Mouse (Mus musculus) kidney, postnatal 10 days (tissue): Measurements from ENCODE around the gene Cacnb4.
A peak's percentile ranks its signal among the peaks of the same experiment; 100 is the strongest.

ENCODE experiments used
- DNase-seq: peaks from one replicate; pipeline ENCODE4 v3.0.0; 2021; ENCODE audit warnings: mixed read lengths

The Cacnb4 gene

DNA sequence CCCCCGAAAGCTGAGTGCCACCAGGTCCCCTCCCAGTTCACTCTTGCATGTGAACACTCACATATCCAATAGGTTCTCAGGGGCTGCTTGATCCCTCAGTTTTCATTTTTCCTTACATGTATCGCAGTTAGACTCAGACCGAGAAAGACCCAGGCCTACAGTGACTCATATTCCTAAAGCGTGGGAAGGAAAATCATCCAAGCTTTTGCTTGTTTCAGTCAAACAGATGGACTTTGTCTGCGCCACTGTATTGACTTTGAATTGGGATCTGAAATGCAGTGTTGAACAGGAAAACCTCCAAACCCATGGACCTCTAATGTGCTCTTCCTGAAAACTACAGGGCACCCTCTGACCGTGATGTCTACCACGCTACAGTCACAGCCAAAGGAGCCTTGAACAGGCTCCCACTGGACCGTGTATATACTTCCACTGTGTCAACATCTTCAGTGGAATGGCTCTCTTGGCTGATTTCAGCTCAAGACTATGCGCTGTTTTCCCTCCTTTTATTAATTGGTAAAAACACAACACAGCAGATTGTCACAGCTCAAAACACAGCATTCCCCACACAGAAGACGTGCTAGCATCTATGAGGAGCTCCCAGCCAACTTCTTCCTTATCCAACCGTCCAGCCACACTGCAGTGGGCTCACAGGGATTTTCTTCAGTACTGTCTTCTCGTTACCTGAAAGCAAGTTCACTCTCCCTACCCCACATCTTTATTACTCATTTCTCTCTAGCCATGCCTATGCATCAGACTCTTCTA is 215.2 kb downstream of the Cacnb4 start:
- no peak for DNase-seq

DNA sequence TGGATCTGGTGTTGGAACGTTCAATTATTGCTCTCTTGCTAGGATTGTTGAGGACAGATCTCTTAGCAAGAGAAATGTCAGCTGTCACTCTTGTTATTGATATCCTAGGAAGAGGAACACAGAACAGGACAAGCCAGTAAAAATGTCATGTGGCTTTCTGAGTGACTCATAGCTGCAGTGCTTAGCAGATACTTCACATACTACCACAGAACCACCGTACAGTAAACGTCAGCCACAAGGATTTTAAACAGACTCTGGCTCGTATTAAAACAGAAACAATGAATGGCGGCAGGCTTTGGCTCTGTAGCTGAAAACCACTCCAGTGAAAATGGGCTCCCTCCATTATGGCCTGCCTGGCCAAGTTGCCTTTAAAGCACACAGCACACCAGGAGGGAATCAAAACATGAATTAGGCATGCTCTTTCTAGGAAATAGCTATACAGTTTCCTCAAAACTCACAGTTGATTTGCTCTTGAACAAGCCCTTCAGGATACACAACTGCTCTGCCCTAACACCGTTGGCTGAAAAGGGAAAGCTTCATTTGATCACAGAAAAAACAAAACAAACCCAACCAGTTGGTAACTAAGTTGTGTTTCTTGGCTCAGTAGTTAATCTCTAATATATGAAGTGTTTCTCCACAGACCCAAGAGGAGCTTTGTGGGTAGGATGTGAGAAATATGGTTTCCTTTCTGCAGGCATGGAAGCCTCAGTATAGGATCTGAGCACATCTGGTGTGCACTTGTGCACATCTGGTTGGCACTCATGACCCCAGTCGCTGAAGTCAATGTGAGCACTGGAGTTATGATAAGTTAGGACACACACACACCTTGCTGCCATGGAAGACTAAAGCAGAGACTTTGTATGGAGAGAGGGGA is 220.8 kb downstream of the Cacnb4 start:
- no peak for DNase-seq

DNA sequence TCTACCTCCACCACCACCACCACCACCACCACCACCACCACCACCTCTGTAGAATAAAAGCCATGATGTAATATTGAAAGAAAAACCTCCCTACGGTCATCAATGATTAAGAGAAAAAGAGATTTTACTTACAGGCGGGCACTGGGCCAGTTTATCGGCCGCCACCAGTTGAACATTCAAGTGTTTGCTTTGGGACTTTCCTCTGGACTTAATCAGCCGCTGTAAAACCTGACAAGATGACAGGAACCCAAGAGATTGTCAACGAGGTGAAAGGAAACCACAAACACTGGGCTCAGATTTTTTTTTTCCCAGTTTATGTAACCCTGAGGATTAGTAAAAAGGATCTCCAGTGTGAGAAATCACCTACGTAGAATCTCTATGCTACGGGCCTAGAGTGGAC is 226.8 kb downstream of the Cacnb4 start:
- no peak for DNase-seq

DNA sequence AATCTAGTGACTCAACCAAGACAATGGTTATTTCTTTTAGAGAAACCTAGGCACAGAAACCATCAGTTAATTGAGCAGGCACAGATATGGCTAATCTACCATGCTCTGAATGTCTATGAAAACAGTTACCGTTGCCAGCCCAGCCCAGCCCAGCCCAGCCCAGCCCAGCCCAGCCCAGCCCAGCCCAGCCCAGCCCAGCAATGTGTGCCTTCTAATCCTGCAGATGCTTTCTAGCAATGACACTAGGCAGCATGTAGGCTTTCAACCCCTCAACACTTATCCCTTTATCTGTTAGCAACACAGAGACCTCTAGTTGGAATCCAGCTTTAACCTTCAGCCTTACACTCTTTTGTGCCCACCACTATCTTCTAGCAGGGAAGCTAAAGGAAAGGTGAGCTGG is 227.7 kb downstream of the Cacnb4 start:
- DNase-seq, result no peak

DNA sequence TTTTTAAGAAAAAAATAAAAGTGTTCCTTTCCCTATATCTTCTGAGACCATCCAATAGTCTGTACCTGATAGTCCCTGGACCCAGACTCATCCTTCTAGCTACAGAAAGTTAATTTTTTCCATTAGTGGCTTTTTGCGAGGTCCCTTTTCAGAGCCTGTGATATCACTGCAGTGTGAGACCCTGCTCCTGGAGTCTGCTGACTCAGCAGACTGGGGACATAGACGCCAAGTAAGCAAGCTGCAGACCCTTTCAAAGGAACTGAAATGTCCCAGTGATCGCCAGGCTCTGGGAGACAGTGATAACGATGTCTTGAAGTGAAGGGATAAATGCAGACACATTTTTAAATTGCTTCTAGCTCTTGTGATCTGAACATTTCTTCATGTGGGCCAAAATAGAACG is 230.0 kb downstream of the Cacnb4 start:
- DNase-seq, result no peak

DNA sequence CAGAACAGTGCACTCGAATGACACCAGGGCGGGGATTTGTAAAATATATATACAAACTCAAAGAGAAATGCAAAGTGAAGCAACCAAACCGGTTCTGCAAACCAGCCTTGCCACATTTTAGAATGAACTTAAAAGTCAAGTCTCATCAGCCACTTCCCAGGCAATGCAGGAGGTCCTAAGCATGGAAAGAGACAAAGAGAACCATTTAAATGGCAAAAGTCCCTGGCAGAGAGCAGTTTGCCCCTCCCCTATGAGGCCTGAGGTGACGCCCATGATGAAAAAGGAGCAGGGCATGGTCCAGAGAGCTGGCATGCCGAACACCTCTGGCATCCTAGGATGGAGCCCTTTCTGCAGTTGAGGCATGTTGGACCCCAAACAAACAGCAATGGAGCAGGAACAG is 234.5 kb downstream of the Cacnb4 start:
- peak; percentile 8 for DNase-seq

DNA sequence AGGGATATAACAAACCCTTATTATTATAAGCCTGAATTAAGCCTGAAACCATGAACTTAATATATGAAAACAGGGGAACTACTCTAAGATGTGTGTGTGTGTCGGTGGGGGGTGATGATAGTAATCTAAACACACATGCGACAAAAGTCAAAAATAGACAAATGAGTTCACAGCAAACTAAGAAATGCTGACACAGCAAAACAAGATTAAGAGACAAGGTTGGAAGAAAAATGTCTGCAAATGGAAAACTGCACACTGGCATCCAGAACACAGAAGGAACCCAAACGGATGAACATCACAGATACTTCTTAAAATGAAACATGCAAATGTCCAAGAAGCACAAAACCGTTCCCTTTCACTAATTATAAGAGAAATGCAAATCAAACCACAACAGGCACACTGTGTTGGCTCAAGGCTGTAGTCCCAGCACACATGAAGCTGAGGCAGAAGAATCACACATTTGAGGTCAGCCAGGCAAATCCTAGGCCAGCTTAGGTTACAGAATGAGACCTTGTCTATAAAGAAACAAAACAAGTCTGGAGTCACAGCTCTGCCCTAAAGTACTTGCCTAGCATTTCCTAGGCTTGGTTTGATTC is 236.1 kb downstream of the Cacnb4 start:
- DNase-seq, result no peak

DNA sequence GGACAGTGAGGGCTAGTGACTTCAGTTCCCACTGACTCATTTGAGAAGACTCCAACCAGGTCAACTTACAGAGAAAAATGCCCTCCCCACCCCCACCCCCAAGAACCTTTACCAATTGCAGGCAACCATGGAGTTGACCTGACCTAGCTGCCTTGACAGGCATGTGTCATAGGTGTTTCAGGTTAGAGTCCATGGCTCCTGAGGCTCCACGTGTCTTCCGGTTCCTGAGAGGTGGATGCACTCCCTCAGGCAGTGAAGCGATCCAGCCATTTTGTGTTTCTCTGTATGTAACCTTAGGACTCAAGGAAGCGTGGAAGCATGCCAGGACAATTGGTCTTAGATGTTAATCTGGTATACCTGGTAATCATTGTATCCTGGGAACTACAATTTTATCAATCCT is 238.2 kb downstream of the Cacnb4 start:
- DNase-seq, result no peak

DNA sequence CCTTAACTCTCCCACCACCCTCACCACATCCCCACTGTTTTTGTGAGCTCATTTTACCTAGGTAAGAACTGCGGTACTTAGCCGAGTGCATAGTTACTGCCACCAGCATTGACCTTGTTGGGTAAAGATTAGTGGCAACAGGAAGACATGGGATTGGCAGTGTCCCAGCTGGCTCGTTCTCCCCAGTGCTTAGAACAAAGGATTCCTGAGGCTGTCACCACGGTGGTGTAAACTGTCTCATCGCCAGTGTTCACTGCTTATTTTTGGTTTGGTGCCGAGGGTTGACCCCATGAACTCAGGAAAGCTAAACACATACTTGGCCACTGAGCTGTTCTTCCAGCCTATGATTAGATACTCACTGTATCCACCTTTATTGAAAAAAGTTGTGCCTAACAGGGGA is 238.6 kb downstream of the Cacnb4 start:
- peak; percentile 79 for DNase-seq

DNA sequence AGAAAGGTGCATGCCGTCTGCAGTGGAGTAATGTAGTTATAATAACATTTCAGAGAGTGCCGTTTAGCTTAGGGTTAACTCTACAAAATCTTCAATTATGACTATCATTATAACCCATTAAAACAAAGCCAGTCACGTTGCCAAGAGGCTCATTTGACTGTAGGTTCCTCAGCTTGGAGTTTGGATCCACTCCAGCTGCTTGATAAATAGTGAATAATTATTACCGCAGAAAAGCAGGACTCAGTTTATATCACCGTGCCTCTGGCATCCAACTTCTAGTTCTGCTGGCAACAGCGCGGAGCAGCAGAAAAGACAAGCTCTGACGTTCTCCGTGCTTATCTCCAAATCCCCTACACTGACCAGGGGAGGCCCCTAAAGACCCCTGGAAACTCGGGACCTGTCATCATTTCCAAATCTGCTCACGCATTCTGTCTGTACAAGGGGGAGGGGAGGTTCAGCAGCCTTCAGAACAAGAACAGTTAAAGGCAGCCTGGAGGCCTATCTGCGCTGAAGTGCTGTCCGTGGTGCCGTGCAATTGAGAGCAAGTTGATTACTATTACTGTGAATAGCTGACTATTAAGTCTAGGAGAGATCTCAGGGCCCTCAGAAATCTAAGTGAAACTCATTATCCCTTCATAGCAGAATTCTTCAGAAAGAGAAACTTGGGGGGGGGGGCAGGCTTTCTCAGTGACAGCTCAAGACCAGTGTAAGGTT is 240.6 kb downstream of the Cacnb4 start:
- DNase-seq, result no peak

DNA sequence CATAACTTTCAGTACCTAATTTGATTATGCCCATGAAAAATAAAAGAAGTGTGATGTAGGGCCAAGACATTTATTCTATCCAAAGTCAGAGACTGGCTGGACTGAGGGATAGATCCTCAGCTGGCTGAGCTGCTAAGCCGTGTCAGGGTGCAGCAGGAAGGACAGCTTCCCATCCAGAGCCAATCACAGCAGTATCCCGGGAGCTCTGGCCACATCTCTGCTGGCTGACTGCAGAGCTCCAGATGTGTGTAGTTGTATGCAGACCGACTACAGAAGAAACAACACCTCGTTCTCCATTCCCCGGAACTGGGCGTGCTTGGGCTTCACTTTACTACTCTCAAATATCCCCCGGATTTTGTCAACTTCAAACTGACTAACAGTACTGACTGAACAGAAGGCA is 243.3 kb downstream of the Cacnb4 start:
- DNase-seq, result peak; percentile 23

DNA sequence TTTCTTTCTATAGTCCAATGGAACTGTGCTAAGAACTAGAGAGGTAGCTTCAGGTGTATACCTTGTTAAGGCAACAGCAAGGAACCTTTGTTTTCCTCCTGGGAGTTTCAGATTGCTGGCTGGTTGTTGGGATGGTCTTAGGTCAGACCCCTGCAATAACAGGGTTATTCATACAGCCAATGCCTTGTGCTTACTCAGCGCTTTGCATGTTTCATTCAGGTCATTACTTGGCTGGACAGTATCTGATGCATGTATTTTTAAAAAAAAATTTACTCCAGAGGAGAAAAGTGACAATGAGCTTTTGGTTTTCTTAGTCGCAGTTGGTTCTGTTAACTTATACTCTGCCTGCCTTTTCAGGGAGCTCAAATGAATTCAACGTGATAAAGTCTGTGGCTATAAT is 249.2 kb downstream of the Cacnb4 start:
- DNase-seq, result no peak

DNA sequence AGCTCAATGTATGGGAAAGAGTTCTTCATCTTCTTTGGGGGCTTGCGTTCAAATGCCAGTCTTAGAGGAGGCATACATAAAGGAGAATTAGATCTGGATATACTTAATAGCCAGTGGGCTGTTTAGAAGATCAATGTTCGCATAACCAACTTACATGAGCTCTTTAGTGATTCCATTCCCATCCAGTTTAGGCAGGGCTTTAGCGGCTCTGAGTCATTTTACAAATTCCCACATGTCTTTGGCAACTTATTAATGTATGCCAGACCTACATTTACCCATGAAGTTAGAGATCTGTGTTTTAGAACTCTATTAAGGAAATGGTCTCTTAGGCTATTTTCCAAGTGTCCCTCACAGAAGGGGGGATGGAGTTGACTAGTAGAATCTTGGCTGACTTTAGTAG is 250.6 kb downstream of the Cacnb4 start:
- DNase-seq, result no peak

DNA sequence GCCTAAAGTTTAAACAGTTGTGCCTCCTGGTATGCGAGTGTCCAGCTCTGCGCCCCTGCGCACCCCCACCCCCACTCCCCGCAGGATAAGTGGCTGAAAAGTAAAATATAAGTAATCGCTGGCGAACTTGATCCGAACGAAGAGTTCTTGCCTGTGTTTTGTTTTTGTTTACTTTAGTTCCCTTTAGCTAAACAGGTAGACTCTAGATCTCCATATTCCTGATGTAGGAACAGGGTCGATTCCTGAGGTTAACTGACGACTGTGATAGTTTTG is 251.2 kb downstream of the Cacnb4 start:
- peak; percentile 31 for DNase-seq

DNA sequence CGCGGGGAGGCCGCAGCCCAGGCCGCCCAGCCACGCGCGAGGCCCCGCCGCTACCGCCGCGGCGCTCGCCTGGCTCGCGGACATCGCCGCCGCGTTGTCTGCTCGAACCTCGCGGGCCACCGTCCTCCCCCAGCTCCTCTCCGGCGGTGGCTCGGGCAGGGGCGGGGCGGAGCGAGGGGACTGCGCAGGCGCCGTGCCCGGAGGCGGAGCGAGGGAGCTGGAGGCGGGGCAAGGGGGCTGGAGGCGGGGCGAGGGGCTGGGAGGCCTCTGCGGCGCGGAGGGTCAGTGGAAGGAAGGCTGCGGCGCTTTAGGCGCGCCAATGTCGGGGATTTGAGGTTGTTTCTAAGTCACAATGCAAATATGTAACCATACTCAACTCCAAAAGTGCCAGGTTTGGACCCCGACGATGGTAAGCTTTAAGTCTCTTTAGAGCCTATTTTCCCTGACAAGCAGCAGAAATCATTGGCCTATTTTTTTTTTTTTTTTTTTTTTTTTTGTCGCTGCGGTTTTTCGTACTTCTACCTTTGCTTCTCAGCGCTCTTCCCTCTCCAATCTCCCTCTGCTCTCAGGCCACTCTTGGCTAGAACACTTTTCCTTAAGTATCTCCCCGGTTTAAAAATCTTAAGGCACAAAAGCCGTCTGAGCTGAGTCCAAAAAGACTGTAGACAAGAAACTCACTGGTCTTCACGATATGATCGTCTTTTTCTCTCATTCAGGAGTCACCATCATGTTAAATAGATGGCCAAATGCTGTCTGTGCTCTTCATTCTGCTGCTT is 251.7 kb downstream of the Cacnb4 start, which contains the start of gene Arl5a:
TSS of gene Arl5a (minus strand) at position 155 of the 776 bp plus-strand sequence.
- DNase-seq, result peak; percentile 98

DNA sequence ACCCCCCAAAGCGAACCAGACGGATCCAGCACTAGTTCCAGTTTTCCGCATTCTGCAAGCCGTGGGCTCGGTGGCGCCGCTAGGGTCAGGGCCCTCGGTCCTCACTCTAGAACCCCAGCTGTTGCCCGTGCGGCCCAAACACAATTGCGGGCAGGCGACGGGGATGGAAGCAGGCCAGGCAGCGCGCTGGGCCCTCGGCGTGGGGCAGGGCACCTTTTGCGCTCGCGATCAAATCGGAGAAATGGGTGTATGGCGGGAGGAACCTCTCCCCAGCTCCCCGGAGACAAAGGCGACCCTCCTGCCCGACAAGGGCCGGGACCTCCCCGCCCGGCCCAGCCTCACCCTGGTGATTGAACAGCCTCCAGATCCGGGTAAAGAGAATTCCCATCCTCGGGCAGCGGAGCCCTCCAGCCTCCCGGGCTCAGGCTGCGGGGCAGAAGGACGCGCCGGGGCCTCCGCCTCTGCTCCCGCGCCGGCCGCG is 252.3 kb downstream of the Cacnb4 start:
- DNase-seq, result peak; percentile 68

DNA sequence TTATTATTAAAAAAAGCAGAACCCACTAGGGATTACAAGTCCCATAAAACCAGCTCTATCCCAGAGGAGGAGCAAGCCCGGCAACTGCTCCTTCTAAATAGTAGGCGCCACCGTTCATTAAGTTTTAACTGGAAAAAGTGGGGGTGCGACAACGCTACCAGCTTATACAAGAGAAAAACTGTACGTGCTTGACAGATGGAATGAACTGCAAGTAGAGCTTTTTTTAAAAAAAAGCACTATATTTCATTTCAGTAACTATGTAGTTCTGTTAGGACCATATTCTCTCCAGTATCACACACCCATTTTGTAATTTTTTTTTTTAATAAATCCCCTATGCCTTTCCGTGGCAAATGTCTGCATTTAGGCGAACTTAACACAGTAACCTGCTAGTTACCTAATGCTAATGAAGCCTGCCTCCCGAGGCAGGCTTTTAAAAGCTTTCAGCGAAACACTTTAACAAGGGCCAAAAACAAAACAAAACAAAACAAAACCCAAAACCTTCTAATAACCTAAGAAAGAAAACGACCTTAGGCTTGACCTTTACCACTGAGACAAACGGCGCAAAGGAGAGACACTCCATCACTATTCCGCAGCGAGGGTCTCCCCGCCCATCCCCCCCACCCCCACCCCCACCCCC is 252.9 kb downstream of the Cacnb4 start:
- DNase-seq, result peak; percentile 30

DNA sequence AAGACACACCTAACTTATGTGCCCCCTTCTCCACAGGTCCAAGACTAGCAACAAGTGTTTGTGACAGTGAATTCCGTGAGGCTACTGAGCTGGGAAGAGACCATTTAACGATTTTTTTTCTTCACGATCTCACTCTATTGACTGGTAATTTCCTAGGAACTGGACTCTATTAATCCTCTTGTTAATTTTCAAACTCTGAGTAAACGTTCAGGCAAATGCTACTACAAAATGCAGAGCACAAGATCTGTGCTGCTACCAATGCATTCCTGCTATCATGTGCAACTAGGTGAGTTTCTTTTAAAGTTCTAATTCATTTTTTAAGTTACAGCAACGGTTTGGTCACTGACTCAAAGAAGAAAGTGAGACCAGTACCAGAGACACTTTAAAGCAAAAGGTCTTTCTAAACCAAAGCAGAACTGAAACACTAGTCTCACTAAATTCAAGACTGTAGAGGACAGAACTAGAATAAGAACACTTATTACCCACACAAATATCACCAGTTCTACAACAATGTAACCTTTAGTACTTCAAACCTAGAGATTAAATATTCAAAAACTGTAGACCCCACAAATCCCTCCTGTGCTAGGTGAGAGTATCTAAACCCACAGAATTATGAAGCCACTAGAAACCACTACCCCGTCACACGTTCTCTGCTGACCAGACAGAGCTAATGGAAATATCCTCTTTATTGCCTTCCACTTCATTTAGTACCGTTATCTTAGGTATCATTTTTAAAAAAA is 253.6 kb downstream of the Cacnb4 start:
- no peak for DNase-seq

DNA sequence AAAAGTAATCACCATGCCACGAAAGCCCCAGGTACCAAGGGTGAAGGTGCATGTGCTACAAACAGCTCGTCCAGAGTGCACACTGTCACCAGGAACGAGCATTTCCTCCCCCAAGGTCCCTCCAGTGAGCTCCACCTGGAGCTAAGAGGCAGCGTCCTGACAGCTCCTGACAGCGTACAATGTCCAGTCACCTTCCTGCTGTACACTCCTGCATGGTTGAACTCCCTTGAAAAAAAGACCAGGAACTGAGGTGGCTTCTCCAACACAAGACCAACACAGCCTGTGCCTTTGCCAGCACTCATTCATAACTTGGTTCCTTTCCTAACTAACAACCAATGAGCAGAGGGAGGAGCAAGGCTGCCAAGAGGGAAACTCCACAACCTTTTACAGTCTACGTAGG is 255.4 kb downstream of the Cacnb4 start:
- peak; percentile 11 for DNase-seq

DNA sequence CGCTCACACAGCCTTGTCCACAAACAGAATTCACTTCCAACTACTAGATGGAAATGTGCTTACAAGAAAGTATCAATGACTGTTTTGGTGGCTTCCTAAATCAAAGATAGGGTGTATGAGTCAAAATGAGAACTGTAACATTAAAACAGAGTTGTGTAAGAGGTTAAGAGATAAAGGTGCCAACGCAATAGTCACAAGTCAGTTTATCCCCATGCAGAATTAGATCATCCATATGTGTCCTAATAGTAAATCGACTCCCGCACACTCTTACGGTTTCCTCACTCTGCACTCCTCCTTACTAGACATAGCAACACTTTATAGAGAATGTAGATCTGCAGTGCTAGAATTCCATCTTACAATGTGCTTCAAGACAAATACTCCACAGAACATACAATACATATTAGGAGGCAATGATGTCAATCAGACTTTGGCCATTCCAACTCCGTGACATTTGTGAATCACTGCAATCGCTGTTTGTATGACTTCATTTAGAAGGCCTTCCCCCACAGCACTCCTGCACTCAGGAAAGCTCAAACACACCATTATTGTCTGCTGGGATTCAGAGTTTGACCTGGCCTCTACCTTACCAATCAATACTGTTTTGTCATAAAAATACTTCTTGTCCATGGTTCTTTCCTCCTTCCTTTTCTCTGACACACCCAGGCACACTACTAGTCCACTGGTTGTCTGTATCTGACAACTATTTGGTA is 256.5 kb downstream of the Cacnb4 start:
- no peak for DNase-seq
